Mouse (Mus musculus) CH12.LX (cell line): ENCODE data around the gene Slc16a7.

Source experiments
- CTCF ChIP-seq, 2 experiments: IDR thresholded peaks in 1 of 2; conservative IDR thresholded peaks in 1 of 2; 2 replicates each; pipeline ENCODE4 v1.5.1; 2011 to 2012; ENCODE audit warnings: low read depth in 2 of 2, low read length in 2 of 2, improper control_type of control experiment in 1 of 2, inconsistent platforms in 1 of 2, mild to moderate bottlenecking in 1 of 2, moderate library complexity in 1 of 2
- EP300 ChIP-seq: IDR thresholded peaks from 2 replicates; pipeline ENCODE4 v1.6.1; 2011; ENCODE audit warnings: low read length, improper control_type of control experiment
- MAFK ChIP-seq: IDR thresholded peaks from 2 replicates; pipeline ENCODE4 v1.6.1; 2011; ENCODE audit warnings: low read length, improper control_type of control experiment; ENCODE audit not compliant: insufficient replicate concordance
- MAX ChIP-seq: IDR thresholded peaks from 2 replicates; pipeline ENCODE4 v1.6.1; 2011; ENCODE audit warnings: low read length, improper control_type of control experiment
- POLR2A ChIP-seq: IDR thresholded peaks from 2 replicates; pipeline ENCODE4 v1.6.1; 2011; ENCODE audit warnings: low read depth, mild to moderate bottlenecking, improper control_type of control experiment, low read length
- SIN3A ChIP-seq: IDR thresholded peaks from 2 replicates; pipeline ENCODE4 v1.6.1; 2012; ENCODE audit warnings: low read length, improper control_type of control experiment, inconsistent platforms
- USF1 ChIP-seq: IDR thresholded peaks from 2 replicates; pipeline ENCODE4 v1.6.1; 2014; ENCODE audit warnings: low read depth, mild to moderate bottlenecking, inconsistent platforms, low read length, improper control_type of control experiment
- USF2 ChIP-seq: conservative IDR thresholded peaks from 2 replicates; pipeline ENCODE4 v1.6.1; 2011; ENCODE audit warnings: low read depth, low read length, improper control_type of control experiment
- ZNF384 ChIP-seq: IDR thresholded peaks from 2 replicates; pipeline ENCODE4 v1.6.1; 2012; ENCODE audit warnings: low read depth, low read length, improper control_type of control experiment, inconsistent platforms

DNA sequence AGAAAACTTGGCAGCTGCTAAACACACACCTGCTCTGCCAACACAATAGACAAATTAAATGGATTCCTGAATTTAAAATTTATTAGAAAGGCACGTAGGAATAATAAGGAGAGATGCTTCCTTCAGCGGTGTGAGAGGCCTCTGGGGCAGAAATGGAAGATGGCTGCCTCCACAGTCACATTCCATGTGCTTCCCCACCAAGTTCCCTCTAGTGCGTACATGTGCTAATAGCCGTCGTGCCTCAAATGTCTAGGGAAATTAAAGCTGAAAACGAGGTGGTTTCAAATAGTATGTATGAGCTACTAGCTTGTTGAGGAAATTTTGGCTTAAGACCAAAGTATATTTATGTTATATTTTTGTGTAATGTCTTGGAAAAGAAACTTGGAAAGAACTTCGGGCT, 36.5 kb downstream of the Slc16a7 start:
- TF ChIP-seq CTCF (conservative IDR thresholded peaks at IDR 0.05 in 1 of 2, IDR thresholded peaks at IDR 0.05 in 1 of 2; ENCODE audit: low read depth in 2 of 2, low read length in 2 of 2) = no peak
- no peak for TF ChIP-seq POLR2A
- TF ChIP-seq EP300 = no peak
- no peak for TF ChIP-seq USF2
- no peak for TF ChIP-seq MAFK
- TF ChIP-seq ZNF384 = no peak
- TF ChIP-seq SIN3A = no peak
- no peak for TF ChIP-seq MAX
- TF ChIP-seq USF1 = no peak
